Mouse (Mus musculus): ENCODE data around the gene Greb1.

Gene Greb1

DNA sequence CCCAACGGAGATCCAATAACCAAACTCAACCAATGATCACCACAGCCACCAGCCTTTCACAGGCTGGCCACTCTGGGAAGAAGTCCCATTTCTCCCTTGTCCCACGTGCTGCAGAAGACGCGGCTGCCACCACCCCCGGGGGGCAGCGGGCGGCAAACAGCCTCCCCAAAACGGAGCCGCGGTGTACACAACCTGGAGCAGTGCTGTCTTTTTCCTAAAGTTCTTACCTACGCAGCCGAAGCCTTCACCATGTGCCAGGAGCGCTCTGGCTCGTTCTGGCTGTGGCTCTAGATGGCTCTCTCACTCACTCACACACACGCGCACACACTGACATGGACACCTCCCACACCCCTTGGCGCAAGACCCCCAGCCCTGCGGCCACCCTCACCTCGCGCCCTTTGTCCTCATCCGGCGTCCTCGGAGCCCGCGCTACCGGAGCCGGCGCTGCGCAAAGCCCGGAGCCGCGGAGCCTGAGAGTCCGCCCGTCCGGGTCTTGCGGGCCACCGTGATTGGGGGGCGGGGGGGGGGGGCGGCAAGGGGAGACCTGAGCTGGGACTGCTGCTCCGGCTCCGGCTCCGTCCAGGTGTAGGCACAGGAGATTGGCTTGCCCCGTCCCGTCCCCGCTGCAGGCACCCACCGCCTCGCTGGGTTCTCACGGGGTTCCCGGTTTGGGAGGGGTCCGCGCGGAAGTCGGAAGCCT lies at the start of gene Greb1:
Gene Greb1 (minus strand): TSS at position 628 of the 700 bp plus-strand sequence.
- no peak for DNase-seq (ENCODE audit: low spot score in 2 of 2)

DNA sequence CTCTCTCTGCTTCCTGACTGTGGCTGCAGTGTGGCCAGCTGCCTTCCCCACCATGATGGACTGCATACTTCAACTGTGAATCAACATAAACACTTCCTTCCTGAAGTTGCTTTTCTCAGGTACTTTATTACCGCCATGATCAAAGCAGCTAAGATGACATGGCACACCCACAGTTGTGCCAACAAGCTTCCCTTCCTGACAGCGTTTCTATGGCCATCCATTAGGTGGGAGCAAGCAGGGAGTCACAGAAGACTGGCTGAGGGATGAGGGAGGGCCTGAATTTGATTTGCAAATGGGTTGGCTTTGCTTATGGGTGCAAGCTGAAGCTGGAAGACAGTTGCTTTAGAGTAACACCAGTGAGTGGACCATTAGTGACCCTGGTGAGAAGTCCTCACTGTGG lies 49.1 kb upstream of the Greb1 start:
- no peak for DNase-seq (ENCODE audit: low spot score in 2 of 2)

DNA sequence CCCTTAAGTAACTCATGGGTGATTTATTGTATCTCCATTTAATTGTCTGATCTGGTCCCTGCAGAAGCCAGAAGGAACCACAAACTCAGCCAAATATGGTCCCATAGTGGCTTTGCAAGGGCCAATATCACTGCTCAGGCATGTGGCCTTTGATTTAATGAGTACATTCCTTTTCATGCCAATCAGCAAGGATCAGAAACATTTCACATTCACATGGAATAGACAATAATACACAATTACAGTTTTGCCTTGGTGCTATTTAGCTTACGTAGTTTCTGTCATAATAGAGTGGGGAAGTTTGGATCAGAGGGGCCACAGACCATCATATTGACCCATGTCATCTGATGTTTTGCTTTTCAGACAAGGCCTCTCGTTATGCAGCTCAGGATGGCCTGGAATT lies 47.8 kb upstream of the Greb1 start:
- no peak for DNase-seq (ENCODE audit: low spot score in 2 of 2)

DNA sequence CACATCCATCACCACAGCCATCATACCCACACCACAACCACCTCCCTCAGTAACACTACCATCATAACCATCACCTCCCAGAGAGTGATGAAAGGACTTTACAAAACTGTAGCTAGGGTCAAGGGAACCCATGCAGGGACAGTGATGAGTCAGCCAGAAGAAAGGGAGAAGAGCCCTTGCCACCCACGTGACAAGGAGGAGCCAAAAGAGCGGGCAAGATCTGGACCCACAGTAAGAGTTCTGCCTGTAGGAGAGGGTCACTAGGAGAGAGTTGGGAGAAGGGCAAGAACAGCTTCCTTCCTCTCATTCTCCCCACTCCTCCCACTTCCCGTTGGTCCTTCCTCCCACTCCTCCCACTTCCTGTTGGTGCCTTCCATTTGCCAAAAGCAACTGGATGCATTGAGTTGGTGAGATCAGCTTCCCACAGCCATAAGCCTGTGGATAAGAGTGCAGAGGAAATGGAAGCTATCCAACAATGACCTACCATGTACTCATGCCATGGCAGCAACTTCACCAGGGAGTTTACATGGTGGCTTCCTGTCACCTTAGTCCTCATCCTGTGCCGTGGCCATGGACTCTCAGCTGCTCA lies 46.6 kb upstream of the Greb1 start:
- DNase-seq (ENCODE audit: low spot score in 2 of 2), result no peak

DNA sequence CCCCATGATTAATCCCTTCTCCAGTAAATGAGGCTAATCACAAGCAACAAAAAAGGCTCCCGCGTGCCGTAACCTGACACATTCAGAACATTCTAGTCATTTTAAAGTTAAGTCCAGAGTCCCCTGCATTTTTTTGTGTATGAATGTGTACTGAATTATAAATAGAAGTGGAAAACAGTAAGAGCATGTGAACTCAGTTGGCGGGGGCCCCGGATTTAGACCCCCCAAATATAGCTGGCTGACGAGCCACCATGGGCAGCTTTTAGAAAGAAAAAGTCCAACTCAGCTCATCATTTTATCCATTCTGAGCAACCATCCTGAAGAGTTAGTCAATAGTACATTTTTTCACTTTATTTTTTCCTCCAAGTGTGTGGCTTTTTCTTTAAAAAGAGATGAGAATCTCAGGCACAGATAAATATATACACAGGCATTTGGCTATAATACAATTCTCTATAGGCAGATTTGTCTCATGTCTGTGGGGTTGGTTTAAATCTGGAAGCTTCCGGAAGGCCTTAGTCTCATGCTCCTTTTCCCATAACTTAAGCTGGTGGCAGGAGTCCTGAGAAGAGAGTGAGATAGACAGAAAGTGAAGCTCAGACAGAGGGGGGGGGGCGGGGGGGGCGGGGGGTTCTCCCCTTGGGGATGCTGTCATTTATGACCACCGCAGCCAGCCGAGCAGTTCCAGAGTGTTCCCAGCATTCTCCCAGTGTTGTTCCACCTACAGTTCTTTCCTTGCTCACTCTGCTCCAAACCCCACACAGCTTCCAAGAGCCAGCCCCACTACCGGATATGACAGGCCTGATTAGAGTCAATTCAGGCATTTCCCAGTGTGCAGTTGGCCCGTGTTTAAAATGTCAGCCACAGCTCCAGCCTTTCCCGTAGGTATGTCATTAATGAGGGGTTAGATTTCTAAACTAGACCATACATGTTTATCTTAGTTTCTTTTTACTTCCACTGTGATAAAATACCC lies 44.2 kb upstream of the Greb1 start:
- no peak for DNase-seq (ENCODE audit: low spot score in 2 of 2)

DNA sequence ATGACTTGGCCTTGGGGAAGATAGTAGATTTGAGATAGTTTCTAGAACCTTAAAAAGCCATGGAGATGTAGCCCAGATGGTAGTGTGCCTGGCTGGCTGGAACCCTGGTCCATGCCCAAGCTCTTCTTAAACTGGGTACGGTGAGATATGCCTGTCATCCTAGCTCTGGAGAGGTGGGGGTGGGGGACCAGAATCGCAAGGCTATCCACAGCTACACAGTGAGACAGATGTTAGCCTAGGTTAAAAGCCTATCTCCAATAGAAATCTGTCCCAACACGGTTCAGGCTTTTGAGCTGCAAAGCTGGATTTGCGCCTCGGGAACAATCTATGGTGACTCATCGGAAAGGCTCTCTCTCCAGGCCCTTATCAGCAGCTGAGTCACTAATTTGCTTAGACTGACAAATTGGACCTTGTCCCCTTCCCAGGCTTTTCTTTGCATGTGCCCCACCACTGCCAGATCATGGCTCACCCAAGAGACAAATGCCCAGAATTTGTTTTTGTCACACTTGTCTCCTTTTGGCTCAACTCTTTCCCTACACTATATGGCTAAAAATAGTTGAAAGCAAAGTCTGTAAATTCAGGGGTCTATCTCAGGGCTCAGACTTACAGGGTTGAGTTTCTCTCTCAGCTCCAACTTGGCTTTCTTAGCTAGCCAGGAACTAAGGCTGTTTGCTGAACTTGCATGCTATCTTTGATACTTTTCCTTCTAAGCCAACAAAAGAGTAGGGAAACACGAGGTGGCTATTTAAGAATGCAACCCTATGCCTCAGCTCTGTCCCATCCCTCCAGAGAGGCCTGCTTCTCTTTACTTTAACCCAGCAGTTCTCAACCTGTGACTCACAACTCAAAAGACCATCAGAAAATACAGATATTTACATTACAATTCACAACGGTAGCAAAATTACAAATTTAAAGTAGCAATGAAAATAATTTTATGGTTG lies 40.4 kb upstream of the Greb1 start:
- DNase-seq (ENCODE audit: low spot score in 2 of 2), result no peak

DNA sequence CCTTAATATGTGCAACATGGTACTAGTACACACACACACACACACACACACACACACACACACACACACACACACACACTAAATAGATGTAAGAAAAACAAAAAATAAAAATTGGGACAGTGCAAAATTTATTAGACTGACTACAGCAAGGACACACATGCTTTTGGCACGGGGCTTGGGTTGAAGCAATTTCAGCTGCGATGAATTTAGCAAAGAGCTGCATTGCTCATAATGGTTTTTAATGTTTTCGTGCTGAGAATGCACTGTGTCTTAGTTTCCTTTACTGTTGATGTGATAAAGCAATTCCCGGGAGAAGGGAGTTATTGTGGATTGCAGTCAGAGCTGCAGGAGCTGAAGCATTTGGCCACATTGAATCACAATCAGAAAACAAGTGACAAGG lies 37.1 kb upstream of the Greb1 start:
- no peak for DNase-seq (ENCODE audit: low spot score in 2 of 2)

DNA sequence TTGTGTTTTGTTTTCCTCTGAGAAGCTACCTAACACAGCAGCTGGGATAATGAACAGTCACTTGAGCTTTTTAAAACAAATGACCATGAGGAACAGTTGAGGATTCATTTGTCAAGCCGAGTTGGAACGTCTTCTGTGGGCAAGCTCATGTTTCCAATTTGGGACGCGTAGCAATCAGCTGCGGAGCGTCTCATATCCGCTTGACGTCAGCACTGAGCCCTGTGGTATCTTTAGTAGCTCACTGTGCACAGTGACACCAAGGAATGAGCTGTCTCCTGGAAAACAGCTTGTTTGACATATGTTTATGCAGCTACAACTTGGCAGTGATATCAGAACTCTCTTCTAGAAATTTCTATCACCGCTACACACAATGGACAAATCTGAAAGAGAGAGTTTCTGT lies 35.5 kb upstream of the Greb1 start:
- no peak for DNase-seq (ENCODE audit: low spot score in 2 of 2)

DNA sequence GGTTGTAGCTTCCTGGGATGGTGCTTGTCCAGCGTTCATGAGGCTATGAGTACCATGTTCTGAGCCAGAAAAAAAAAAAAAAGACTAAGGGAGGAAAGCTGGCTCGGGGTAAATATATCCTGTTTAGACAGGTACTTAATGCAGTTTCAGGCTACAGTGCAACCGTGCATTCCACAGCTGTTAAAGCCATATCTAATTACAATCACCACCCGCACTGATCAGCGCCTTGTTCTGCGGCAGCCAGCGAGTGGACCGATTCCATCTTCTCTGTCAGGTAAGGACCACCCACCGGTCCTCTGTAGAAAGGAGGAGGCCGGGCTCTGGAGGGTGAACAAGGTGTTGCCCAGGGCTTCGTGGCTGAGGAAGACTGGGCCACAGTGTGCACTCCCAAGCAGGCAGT lies 34.0 kb upstream of the Greb1 start:
- no peak for DNase-seq (ENCODE audit: low spot score in 2 of 2)

DNA sequence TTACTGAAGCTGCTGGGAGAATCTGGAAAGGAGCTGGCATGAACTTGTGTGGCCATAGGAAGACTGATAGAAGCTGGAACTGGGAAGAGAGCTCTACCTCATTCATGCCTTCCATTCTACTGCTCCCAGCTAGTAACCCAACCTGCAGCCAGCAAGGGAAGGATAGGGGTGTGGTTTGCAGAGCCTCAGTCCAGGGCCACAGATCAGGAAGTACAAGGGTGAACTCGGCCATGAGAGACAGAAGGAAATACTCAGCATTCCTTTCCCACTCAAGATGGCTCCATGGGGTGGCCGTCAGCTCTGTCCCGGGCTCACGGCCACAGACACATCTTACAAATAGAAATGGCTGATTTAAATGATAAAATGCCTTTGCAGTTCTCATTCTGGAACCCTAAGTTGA lies 30.4 kb upstream of the Greb1 start:
- DNase-seq (ENCODE audit: low spot score in 2 of 2), result no peak

DNA sequence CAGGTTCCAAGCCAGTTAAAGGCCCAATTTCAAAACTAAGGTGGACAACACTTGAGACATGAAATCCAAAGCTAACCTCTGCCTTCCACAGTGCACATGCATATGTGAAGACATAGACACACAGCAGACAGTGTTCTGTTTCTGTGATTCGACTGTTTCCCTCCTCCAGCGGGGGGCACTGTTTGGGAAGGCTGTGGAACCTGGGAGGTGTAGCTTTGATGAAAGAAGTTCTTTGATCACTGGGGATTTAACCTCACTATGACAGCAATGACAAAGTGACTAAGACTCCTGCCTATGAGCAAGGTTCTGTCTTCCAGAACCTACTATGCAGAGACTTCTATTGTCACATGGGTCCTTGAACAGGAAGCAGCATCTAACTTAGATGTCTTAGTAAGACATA lies 29.1 kb upstream of the Greb1 start:
- DNase-seq (ENCODE audit: low spot score in 2 of 2), result no peak

DNA sequence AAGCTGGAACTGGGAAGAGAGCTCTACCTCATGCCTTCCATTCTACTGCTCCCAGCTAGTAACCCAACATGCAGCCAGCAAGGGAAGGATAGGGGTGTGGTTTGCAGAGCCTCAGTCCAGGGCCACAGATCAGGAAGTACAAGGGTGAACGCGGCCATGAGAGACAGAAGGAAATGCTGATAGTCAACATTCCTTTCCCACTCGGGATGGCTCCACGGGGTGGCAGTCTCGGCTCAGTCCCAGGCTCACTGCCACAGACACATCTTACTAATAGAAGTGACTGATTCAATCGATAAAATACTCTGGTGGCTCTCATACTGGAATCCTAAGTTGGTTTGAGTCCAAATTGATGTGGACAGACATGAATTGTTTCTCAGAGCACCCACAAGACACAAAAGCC lies 27.8 kb upstream of the Greb1 start:
- DNase-seq (ENCODE audit: low spot score in 2 of 2), result no peak

DNA sequence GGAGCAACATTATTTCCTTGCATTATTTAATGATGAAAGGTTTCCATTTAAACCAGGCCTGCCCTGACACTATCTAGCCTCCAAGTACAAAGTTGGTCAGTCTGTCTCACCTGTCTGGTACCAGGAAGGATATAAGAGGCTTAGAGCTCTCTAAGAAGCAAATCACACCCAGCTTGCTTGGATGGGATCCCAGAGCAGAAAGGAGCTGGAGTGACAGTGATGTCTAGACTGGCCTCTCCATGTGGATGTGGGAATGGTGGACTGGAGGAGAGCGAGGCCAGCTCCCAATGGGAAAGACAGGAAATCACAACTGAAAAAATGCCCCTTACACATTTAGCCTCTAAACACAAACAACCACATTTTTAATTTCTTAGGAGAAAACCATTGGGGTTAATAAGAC lies 23.0 kb upstream of the Greb1 start:
- no peak for DNase-seq (ENCODE audit: low spot score in 2 of 2)

DNA sequence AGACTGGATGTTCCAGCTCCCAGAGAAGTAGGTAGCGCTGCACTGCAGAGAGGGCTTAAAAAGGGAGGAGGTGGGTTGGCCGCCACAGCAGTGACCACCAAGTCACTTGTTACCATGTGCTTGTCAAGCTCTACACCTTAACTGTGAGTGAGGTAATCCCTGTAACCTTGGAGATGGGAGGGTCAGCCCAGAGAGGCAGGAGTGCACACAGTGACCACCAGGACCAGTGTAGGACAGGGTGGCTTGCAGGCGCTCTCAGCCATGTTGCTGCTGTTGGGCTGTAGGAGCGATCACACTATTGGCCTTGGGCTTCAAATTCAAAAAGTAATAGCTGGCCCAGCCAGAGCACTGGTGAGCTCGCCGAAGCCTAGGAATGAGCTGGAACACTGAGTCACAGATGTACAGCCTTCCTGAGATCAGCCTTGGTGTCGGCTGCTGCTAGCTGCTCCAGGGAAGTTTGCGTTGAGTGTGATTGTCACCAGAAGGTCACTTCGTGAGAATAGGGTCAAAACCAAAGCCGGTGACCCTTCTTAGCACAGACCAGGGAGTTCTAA lies 21.6 kb upstream of the Greb1 start:
- no peak for DNase-seq (ENCODE audit: low spot score in 2 of 2)

DNA sequence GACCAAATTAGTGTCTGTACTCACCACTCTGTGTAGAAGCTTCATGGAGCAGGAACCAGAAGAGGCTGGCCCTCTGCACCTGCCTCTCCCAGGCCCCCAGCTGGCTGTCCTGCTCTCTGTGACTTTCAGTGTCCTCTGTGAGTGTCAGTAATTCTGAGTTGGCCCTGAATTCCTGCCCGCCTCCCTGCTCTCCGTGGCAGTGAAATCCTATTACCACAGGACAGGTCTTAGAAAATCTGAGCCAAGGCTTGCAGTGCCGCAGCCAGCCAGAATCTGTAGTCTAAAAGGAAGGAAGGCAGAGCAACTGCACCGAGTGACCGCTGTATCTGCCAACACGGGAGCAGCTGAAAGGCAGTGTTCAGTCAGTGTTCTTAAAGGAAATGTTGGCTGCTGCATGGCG lies 20.1 kb upstream of the Greb1 start:
- DNase-seq (ENCODE audit: low spot score in 2 of 2), result no peak

DNA sequence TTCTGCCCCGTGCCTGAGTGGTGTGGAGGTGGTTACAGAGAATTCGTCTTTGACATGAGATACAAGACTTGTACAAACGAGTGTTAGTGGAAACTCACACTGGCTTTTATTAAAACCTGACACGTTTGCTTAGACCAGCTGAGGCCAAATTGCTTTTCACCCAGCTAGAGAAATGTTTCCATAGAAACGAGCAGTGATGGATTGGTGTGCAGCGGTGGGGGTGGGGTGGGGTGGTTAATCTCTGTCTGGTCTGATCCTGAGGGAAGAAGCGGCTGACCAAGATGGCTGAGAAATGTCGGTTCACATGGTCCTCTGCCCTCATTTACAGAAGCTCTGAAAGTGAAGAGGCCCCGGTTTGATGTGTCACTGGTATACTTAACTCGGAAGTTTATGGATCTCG lies 17.8 kb upstream of the Greb1 start:
- no peak for DNase-seq (ENCODE audit: low spot score in 2 of 2)

DNA sequence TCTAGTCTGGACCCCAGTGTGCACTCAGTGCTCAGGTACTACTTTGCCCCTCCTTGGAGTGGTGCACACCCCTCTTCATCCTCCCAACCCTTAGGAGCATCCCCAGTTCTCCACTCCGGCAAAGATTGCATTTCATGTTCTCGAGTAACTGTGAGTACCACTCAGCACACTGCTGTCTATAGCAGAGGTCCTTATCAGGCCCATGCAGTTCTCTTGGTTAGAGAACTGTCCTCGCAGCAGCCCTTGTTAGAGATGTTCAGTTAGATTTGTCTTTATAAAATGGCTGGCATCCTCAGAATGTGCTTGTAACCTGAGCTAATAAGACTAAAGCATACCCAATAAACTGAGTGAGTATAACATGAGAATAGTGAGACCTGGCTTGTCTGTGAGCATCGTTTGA lies 16.5 kb upstream of the Greb1 start:
- DNase-seq (ENCODE audit: low spot score in 2 of 2), result no peak

DNA sequence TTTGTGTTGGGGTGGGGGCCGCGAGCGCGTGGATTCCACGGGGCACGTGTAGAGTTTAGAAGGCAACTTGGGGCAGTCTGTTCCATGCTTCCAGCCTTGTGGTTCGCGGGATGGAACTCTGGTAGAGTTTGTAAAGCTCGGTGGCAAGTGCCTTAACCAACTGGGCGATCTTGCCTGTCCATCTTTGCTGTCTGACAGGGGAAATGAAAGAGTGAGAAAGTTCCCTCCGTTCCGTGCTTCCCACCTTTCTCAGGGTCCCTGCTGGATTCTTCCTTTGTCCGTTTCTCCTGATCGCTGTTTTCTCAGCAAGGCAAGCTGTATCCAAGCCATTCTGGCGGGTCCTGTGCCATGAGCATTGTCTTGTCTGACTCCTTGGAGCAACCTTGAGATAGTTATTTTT lies 10.8 kb upstream of the Greb1 start:
- DNase-seq (ENCODE audit: low spot score in 2 of 2), result no peak

DNA sequence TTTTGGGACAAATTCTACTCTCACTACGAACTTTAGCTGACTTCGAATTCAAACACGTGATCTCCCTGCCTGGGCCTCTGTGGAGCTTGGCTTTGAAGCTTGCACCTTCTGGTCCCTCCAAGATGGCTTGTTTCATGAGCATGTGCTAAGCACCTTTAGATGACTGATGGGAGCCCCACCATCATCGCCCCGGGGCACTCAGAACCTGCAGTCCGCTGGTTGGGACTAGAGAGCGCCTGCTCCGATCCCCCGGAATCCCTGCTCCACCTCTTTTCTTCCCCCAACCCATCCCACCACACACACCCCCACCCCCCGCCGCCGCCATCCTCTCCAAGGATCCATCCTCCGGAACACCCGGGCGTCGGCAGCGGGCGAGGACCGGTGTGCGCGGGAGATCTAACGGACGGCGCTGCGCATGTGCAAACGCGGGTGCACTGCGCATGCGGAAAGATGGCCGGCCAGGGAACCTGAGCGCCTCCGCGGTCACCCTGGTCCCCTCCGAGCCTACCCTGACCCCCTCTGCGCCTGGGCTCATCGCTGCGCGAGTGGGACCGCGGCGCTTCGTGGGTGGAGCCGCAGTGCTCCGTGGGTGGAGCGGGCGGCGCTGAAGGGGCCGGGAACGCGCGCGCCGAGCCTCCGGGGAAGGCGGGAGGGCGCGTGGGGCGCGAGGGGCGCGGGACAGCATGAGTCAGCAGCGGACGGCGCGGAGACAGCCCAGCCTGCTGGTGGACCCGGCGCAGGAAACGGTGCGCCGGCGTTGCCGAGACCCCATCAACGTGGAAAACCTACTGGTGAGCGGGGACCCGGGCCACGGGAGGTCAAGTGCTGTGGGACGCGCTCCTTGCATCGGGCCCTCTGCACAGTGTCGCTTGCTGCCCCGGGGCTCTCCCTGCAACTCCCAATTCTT lies 10.1 kb upstream of the Greb1 start, which contains the start of gene E2f6:
Gene E2f6 (plus strand): TSS at position 439 of the 907 bp plus-strand sequence.
- DNase-seq (ENCODE audit: low spot score in 2 of 2), result peak; percentile 58 to 74

DNA sequence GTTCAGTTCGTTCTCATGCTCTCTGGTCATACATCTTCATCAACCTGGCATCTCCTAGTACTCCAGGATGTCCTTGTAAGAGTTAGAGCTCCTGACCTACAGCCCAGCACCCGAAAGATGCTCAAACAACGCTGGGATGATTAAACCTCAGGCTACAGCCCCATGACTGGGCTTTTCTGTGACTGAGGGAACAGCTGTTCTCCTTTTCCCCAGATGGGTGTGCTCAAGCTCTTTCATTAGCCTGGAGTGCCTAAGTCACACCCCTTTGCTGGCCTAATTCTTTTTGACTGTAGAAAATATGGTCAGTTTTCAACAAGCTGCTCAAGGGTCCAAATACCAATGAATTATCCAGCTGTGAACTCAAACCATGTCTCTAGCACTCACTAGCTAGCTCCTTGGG lies 7.4 kb upstream of the Greb1 start:
- peak in 1 of 2 experiments; percentile 13 for DNase-seq (ENCODE audit: low spot score in 2 of 2)
